Mouse (Mus musculus) mature B cell (primary cell): Measurements from ENCODE around the gene Sorbs1.

ENCODE experiments used
- in situ Hi-C: fragments of 300-500 bp; cut with MboI; formaldehyde crosslinking; loops from 2 replicates; pipeline ENCODE4 v1.14.3; 2019

The Sorbs1 gene

GRCm38 (mm10) chr19:40267380-40267779 is 246.2 kb downstream of the Sorbs1 start:
- in situ Hi-C loops, result no loop called here

DNA sequence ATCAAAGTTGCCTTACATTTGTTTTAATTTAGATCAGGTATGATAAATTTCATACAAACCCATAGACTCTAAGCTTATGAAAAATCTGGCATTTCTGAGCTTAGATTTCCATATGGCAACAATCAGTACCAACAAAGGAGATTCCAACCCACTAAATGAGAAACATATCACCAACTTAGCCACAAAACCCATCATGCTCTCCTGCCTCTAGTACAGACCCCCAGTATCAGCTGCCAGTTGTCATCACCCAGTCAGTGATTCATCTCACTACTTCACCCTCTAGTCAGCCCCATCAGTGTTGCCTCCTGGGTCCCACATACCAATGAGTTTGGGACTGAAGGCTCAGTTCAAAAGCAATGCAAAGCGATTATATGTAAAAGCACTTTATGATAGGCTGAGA is 254.1 kb downstream of the Sorbs1 start:
- in situ Hi-C loops, result no loop called here

- in situ Hi-C loops, result no loop called here
These were observed 256.2 kb downstream of the Sorbs1 start for GRCm38 (mm10) chr19:40257396-40257795.

DNA sequence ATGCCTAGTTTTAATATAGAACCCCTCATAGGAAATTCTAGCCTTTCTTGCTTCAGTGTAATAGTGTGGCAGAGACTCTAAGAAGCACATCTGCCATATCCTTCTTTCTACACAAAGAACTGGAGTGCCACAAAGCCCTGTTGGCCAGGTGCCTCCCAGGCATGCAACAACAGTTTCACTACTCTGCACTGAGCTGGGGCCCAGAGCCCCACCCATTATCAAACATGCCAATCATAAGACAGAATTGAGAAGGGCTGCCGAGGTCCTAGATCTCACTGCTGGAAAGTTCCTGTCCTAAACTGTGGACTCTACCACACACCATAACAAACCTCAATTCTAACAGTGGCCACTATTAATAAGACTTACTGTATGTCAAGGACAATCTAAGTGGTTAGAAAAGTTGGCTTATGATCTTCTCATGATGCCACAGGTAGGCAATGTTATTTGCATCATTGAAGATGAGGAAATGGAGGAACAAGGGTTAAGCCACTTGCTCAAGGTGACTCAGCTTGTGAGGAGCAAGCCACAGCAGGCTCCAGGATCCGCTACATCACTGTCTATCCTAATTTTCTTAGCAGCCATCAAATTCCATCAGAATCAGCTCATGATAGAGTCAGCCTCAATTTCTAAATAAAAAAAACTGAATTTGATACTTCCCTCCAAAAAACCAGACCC is 257.1 kb downstream of the Sorbs1 start:
- in situ Hi-C loops, result no loop called here

- in situ Hi-C loops, result no loop called here
These were observed 258.0 kb downstream of the Sorbs1 start for GRCm38 (mm10) chr19:40255561-40255960.

DNA sequence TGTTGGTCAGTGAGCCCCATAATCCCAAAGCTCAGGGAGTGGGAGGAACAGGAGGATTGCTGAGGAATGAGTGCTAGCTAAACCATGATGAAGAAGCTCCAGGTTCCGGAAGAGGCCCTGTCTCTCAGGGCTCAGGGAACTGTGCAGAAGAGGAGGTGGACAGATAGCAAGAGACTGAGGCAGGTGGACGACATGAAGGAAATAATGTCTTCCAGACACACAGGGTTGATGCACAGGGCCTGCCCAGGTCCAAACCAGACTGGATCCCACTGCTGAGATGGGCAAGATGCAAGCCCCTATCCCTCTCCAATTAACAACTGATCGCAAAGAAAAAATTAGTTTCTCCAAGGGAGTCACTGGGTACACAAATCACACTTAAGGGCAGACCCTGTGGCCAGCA is 258.8 kb downstream of the Sorbs1 start:
- in situ Hi-C loops, result no loop called here

- in situ Hi-C loops, result no loop called here
These were observed 259.8 kb downstream of the Sorbs1 start for GRCm38 (mm10) chr19:40253768-40254167.

GRCm38 (mm10) chr19:40251115-40251514 is 262.5 kb downstream of the Sorbs1 start:
- in situ Hi-C loops, result no loop called here

DNA sequence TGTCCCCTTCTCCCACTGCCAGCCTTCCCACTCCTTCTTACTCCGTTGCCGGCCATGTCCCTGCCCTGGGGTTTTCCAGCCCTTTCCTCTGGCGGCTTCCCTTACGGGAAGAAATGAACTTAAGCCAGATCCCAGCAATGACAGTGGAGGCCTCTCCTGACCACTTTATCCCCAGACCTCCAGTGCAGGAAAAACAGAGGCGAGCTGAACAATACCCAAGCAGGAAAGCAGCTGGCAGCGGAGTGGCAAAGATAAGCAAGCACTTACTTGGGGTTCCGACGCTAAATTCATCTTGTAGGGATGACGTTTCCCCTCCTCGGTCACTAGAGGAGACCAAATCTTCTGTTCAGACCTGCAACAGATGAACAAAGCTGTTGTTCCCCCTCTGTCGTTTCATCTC is 264.2 kb downstream of the Sorbs1 start:
- in situ Hi-C loops, result no loop called here

DNA sequence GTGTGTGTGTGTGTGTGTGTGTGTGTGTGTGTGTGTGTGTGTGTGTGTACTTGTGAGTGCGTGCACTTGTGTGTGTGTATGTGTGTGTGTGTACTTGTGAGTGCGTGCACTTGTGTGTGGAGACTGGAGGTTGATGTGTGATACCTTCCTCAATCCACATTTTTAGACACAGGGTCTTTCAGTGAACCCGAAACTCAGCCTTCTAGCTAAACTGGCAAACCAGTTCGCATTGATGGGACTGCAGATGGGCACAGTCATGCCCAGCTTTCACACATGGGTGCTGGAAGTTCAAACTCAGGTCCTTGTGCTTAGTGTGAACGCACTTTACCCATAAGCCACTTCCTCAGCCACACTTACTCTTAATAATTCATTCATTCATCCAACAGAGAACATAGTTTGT is 265.1 kb downstream of the Sorbs1 start:
- in situ Hi-C loops, result no loop called here

GRCm38 (mm10) chr19:40247268-40247666 is 266.3 kb downstream of the Sorbs1 start:
- in situ Hi-C loops, result no loop called here

DNA sequence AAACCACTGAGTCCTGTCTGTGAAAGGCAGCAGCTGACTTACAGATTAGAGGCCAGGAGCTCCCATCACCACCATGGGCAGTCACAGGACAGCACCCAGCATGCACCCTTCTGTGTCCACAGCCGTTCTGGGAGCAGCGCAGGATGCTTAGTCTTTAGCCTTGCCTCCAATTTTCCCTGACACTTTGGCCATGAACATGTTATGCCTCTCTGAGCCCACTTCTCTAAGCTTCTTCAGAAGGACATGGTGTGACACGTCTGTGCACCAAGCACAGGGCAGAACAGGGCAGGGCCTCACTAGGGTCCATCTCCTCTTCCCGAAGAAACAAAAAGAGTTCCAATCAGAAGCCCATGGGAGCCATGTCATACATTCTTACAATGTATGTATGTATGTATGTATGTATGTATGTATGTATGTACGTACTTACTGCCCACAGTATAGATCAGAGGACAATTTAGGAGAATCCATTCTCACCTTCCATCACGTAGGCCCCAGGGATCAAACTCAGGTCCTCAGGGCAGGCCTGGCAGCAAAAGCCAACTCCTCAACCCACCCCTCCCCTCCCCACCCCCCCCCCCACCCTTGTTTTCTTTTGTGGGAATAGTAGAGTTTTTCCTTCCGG is 266.8 kb downstream of the Sorbs1 start:
- in situ Hi-C loops, result no loop called here
